Mouse (Mus musculus): ENCODE measurements at regions not wholly inside any gene's neighbourhood (a gene's known extent, or its start where the extent isn't known, plus 50 kb on each side); places are given as distances from the start of the nearest gene placed in this dataset.

GRCm38 (mm10) chr14:16901534-16902147, 82.7 kb upstream of the Rarb start:
- DNase-seq (ENCODE audit: low read depth) = no peak

- DNase-seq (ENCODE audit: low read depth) = no peak
These were observed 79.0 kb upstream of the Rarb start for GRCm38 (mm10) chr14:16897747-16898544.

GRCm38 (mm10) chr14:16896974-16897373, 78.0 kb upstream of the Rarb start:
- no peak for DNase-seq (ENCODE audit: low read depth)

DNA sequence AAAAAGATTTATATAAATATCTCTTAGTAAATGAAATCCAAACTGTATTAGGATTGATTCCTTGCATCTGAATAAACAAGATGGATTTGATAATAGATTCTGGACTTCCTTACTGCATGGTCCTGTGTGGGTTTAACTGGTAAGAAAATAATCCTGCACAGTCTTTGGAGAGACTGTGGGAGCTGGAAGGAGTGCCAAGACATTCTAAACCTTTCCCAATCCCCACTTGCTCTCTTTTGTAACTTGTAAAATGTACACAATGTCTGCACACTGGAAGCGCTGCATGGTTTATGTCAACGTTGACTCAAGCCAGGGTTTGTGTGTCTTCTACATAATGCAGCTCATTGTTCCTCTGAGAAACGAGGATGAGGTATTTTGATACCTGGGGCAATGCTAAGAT, 62.3 kb upstream of the Rarb start:
- DNase-seq (ENCODE audit: low read depth) = no peak

DNA sequence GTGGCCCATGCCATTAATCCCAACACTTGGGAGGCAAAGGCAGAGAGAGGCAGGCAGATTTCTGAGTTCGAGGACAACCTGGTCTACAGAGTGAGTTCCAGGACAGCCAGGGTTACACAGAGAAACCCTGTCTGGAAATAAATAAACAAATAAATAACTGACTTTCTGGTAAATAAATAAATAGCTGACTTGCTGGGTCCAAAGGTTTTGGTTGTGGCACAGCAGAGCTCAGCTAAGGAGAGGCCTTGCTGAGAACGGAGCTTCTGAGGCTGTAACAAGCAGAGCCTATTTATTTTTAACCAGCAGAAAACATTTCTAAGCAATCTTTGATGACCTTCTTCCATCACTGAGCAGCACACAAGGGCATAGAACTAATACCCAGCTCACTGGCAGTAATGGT, 50.3 kb upstream of the Rarb start:
- DNase-seq (ENCODE audit: low read depth) = no peak
